Mouse (Mus musculus) olfactory bulb, adult 2 months (tissue): Measurements from ENCODE around the gene Prkcb.

Experiments
- CTCF ChIP-seq: fragments of 200-500 bp; IDR thresholded peaks from 2 replicates; pipeline ENCODE4 v1.5.1; 2012; ENCODE audit warnings: low read depth, mild to moderate bottlenecking, low read length, moderate library complexity; ENCODE audit not compliant: insufficient read depth
- POLR2A ChIP-seq: fragments of 200-500 bp; IDR thresholded peaks from 2 replicates; pipeline ENCODE4 v1.6.1; 2012; ENCODE audit warnings: mild to moderate bottlenecking, low read depth, low read length, moderate library complexity; ENCODE audit not compliant: insufficient read depth

DNA sequence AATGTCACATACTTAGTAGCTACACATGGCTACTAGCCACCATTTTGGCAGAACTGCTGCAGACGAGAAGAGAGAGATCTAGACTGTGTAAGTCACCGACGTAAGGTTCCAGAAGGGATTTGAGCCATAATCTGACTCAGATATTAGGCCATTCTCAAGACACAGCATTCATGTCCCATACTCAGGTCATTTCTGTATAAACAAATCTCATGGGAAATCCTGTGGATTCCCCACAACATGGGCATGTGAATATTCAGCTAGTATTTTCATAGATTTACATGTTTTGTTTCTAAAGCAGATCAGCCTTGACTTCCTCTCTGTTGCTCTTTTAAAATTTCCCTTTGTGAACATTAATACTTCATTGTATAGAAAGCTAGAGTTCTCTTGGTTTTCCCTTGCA is 39.4 kb downstream of the Prkcb start:
- TF ChIP-seq CTCF (no peak), POLR2A (no peak)
